ENCODE assay signal across 23 mouse cellular contexts in genomic region chr1:160967268-160967667, GRCm38 (mm10). TPM values are rescaled to one million over a fixed set of nuclear protein-coding genes. Genes with fewer than 3 reads are reported as not detected.
DNase-seq lines count a peak whose midpoint lies in the region; ATAC-seq and TF ChIP-seq lines count a peak whose summit lies in the region.
"Had no signal": no experiment of that assay in that cellular context is flagged by ENCODE, and none has a peak within 500 bp of the region (broad histone marks: within the 10 kb centered on the region; RNA-seq: fewer than 3 reads in every experiment).

No protein-coding gene starts in this region.

- H3K9me3 ChIP-seq in kidney, embryonic 16.5 days (ENCODE audit: low read length): no peaks in the 10 kb centered on the region
- H3K9me3 ChIP-seq in lung, postnatal 0 days (ENCODE audit: low read length): no peaks in the 10 kb centered on the region
- H3K9me3 ChIP-seq: embryonic facial prominence, embryonic 12.5 days; forebrain, embryonic 12.5 days; hindbrain, embryonic 15.5 days; liver, embryonic 13.5 days; lung, embryonic 15.5 days; megakaryocyte, embryonic 14.5 days; midbrain, embryonic 13.5 days had no signal

- TF ChIP-seq EP300 in lung, postnatal 0 days (IDR thresholded peaks at IDR 0.05): no peak

- WGBS in kidney, embryonic 16.5 days: 69% methylated on average over 1 of the region's 1 CpGs
- 59% methylated on average over 1 of the region's 1 CpGs for WGBS in lung, postnatal 0 days

- peaks cover 48% of the 10 kb centered on the region for H3K36me3 ChIP-seq in kidney, embryonic 16.5 days (ENCODE audit: insufficient read depth, low read length)
- H3K36me3 ChIP-seq in lung, postnatal 0 days (ENCODE audit: insufficient read depth, low read length): peaks cover 44% of the 10 kb centered on the region; the same call in 1 of the 2 replicates

- no peaks in the 10 kb centered on the region for H3K4me1 ChIP-seq in kidney, embryonic 16.5 days (ENCODE audit: insufficient read depth, low read length)
- H3K4me1 ChIP-seq in lung, postnatal 0 days (ENCODE audit: insufficient read depth, low read depth, low read length): no peaks in the 10 kb centered on the region
- H3K4me1 ChIP-seq: embryonic facial prominence, embryonic 12.5 days; forebrain, embryonic 12.5 days; hindbrain, embryonic 15.5 days; liver, embryonic 13.5 days; lung, embryonic 15.5 days; midbrain, embryonic 13.5 days had no signal

- H3K27ac ChIP-seq in kidney, embryonic 16.5 days (ENCODE audit: low read length): no peak overlapping the region
- H3K27ac ChIP-seq in lung, postnatal 0 days (ENCODE audit: low read length): no peak overlapping the region
- H3K27ac ChIP-seq: embryonic facial prominence, embryonic 12.5 days; forebrain, embryonic 12.5 days; hindbrain, embryonic 15.5 days; left cerebral cortex, adult 2 months; liver, embryonic 13.5 days; lung, embryonic 15.5 days; midbrain, embryonic 13.5 days had no signal

- ATAC-seq in kidney, embryonic 16.5 days (ENCODE audit: low FRiP score, low TSS enrichment): no peak
- ATAC-seq in lung, postnatal 0 days: no peak
- ATAC-seq: midbrain, embryonic 13.5 days had no signal

- no peak for TF ChIP-seq CTCF in lung, postnatal 0 days (IDR thresholded peaks at IDR 0.05)

- no peak overlapping the region for H3K4me3 ChIP-seq in kidney, embryonic 16.5 days (ENCODE audit: low read length)
- no peak overlapping the region for H3K4me3 ChIP-seq in lung, postnatal 0 days (ENCODE audit: low read depth, low read length)
- H3K4me3 ChIP-seq: embryonic facial prominence, embryonic 12.5 days; forebrain, embryonic 12.5 days; gastrocnemius, adult 2 months; hindbrain, embryonic 15.5 days; left cerebral cortex, adult 2 months; liver, embryonic 13.5 days; lung, embryonic 15.5 days; megakaryocyte, embryonic 14.5 days; midbrain, embryonic 13.5 days had no signal

- no peak overlapping the region for H3K4me2 ChIP-seq in kidney, embryonic 16.5 days (replicated peaks; ENCODE audit: low read depth, low read length)
- no peak overlapping the region for H3K4me2 ChIP-seq in lung, postnatal 0 days (replicated peaks; ENCODE audit: low read depth, low read length)
- H3K4me2 ChIP-seq: embryonic facial prominence, embryonic 12.5 days; forebrain, embryonic 12.5 days; heart, embryonic 11.5 days; hindbrain, embryonic 15.5 days; liver, embryonic 13.5 days; lung, embryonic 15.5 days; midbrain, embryonic 13.5 days had no signal

- peak; percentile 33 for DNase-seq in cerebellum, adult 9-10 months
- DNase-seq in cerebellum, adult 11 months: no peak
- DNase-seq in kidney, postnatal 10 days: peak; percentile 60
- DNase-seq in lung, postnatal 0 days (ENCODE audit: low spot score): peak; percentile 30
- DNase-seq in lung, postnatal 25 days (ENCODE audit: low spot score): no peak
- DNase-seq in layer of hippocampus, adult 9-10 months (ENCODE audit: low spot score): peak; percentile 56
- DNase-seq in ovary, adult 18-20 months (ENCODE audit: low spot score): no peak
- DNase-seq: adrenal gland, postnatal 10 days; cerebellum, postnatal 10 days; gastrocnemius, adult 2 months; liver, embryonic 13.5 days; right cerebral cortex, postnatal 14 days; spleen, adult 18-20 months; thymus, postnatal 14 days had no signal

- no peaks in the 10 kb centered on the region for H3K27me3 ChIP-seq in kidney, embryonic 16.5 days (ENCODE audit: insufficient read depth, low read length)
- H3K27me3 ChIP-seq in lung, postnatal 0 days (replicated peaks; ENCODE audit: insufficient read depth, low read length): no peaks in the 10 kb centered on the region
- H3K27me3 ChIP-seq: embryonic facial prominence, embryonic 12.5 days; forebrain, embryonic 12.5 days; hindbrain, embryonic 15.5 days; liver, embryonic 13.5 days; lung, embryonic 15.5 days; megakaryocyte, embryonic 14.5 days; midbrain, embryonic 13.5 days had no signal

- no peak overlapping the region for H3K9ac ChIP-seq in kidney, embryonic 16.5 days (replicated peaks; ENCODE audit: low read length)
- no peak overlapping the region for H3K9ac ChIP-seq in lung, postnatal 0 days (replicated peaks; ENCODE audit: low read depth)
- H3K9ac ChIP-seq: embryonic facial prominence, embryonic 12.5 days; forebrain, embryonic 12.5 days; hindbrain, embryonic 15.5 days; liver, embryonic 13.5 days; lung, embryonic 15.5 days; midbrain, embryonic 13.5 days had no signal

RNA-seq across cellular contexts. Expression of gene Serpinc1, which starts 11.1 kb away (rescaled TPM):
- 2.5 TPM in 2 replicates for polyA plus RNA-seq in kidney, embryonic 16.5 days (2015; fragmentation: Nextera tagmentation; extraction: Ambion mirVana)
- 1.7 and 2.3 TPM in 2 replicates for polyA plus RNA-seq in lung, postnatal 0 days (2015; fragmentation: Nextera tagmentation; extraction: Ambion mirVana)

Comparison
In these comparisons a context has a peak if more than half of its experiments do, and no peak if none do; other contexts are left out.
1. DNase-seq: peak in cerebellum, adult 9-10 months (single experiment), kidney, postnatal 10 days (single experiment), lung, postnatal 0 days (single experiment) and layer of hippocampus, adult 9-10 months (single experiment); none in cerebellum, adult 11 months (single experiment), lung, postnatal 25 days (single experiment) and ovary, adult 18-20 months (single experiment).